Mouse (Mus musculus) frontal cortex, adult 2 months (tissue): ENCODE measurements around the gene Vmn1r71. TPM values are rescaled to one million over a fixed set of nuclear protein-coding genes. Genes with fewer than 3 reads are reported as not detected.
"Not testable (repeated sequence)": the region's sequence is repeated elsewhere in the genome, so short reads cannot be mapped to it uniquely, and the experiment has no call there.

ENCODE experiments used
- DNase-seq, 2 experiments: peaks; one replicate each; pipeline ENCODE4 v3.0.0; 2022; ENCODE audit warnings: low spot score in 1 of 2; ENCODE audit errors: extremely low spot score in 1 of 2
- polyA plus RNA-seq: library from polyadenylated mRNA; depleted of rRNA; stranded (reverse); fragments of >200 nt; gene quantifications from 2 replicates; pipeline ENCODE4 v1.2.3, GENCODE M21; 2012; rRNA removed

Gene Vmn1r71
- polyA plus RNA-seq = not detected in 2 replicates

DNA sequence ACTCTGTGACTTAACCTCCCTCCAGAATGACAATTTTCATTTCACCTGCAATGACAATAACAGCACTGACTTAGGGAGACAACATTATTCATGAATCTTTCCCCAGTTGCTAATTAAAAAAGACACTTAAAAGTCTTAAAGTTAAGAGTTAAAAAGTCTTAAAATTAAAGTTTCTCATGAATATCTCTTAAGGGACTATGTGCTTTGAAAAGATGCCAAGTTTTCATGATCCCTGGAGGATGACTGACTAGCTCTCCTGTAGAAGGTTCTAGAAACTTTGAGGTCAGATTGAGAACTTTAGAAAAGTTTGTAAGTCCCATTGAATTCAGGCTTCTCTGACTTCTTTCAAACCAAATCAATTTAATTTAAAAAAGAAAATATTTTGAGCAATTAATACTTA lies at the start of gene Vmn1r71:
Gene Vmn1r71, minus strand, starts transcription at position 101 of the 400 bp plus-strand sequence.
- DNase-seq = no peak

DNA sequence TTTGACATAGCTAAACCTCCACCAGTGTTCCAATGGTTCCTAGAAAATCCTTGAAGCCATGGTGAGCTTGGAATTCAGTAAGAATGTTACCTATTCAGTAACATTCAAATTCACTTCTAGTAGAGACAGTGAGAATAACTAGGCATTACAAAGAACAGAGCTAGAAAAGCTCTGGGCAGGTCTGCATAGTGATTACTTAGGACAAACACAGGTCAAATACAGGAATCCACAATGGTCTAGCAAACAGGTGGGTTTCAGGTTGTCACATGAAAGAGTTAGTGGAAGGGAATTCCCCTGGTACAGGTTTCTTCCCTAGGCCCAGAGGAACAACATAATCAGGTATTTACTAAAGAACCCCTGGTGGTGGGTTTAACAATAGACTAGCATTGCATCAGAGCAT lies 3.4 kb upstream of the Vmn1r71 start:
- DNase-seq = not testable (repeated sequence)

Other genes with a start within 250 kb of the Vmn1r71 start
- not detected in 2 replicates for gene Vmn1r68, start 195.9 kb downstream of the Vmn1r71 start, polyA plus RNA-seq
- not detected in 2 replicates for gene Vmn1r69, start 140.7 kb downstream of the Vmn1r71 start, polyA plus RNA-seq
- not detected in 2 replicates for gene Vmn1r70, start 122.8 kb downstream of the Vmn1r71 start, polyA plus RNA-seq
- gene Nlrp4b, start 66.6 kb downstream of the Vmn1r71 start, polyA plus RNA-seq = not detected in 2 replicates
- gene Zscan4b, start 150.7 kb upstream of the Vmn1r71 start, polyA plus RNA-seq = not detected in 2 replicates